ENCODE assay signal across 20 mouse cellular contexts in genomic region chr8:108847356-108847755, GRCm38 (mm10).
A peak's percentile ranks its signal among the peaks of the same experiment; 100 is the strongest.
DNase-seq lines count a peak whose midpoint lies in the region; ATAC-seq and TF ChIP-seq lines count a peak whose summit lies in the region.
"Had no signal": no experiment of that assay in that cellular context is flagged by ENCODE, and none has a peak within 500 bp of the region (broad histone marks: within the 10 kb centered on the region; RNA-seq: fewer than 3 reads in every experiment).

No protein-coding gene starts in this region.

- WGBS in spleen, adult 2 months, result 30% methylated on average over 2 of the region's 2 CpGs
- WGBS in stomach, embryonic 15.5 days, result 75% methylated on average over 2 of the region's 2 CpGs

- no peak overlapping the region for H3K4me2 ChIP-seq in stomach, embryonic 15.5 days
- H3K4me2 ChIP-seq: embryonic facial prominence, embryonic 15.5 days; forebrain, embryonic 13.5 days; heart, embryonic 13.5 days; hindbrain, embryonic 13.5 days; limb, embryonic 12.5 days; midbrain, embryonic 11.5 days; neural tube, embryonic 12.5 days had no signal

- H3K4me1 ChIP-seq in spleen, adult 2 months (ENCODE audit: control insufficient read depth, insufficient read depth, insufficient read length), result peaks cover 9% of the 10 kb centered on the region; the same call in 1 of the 2 replicates
- peaks cover 3% of the 10 kb centered on the region for H3K4me1 ChIP-seq in stomach, embryonic 15.5 days

- no peak for TF ChIP-seq CTCF in spleen, adult 2 months (IDR thresholded peaks at IDR 0.05; ENCODE audit: extremely low read depth, insufficient read depth, insufficient read length, insufficient replicate concordance)

- ATAC-seq in hematopoietic stem cell, adult 5-6 weeks (replicated peaks in 1 of 2; ENCODE audit: insufficient read depth in 1 of 2, low FRiP score in 2 of 2, low TSS enrichment in 1 of 2, low read depth in 1 of 2, poor library complexity in 2 of 2, severe bottlenecking in 2 of 2), result peak; percentile 19; a peak in 2 of 4 replicates
- no peak for ATAC-seq in stomach, embryonic 15.5 days (ENCODE audit: insufficient read depth, low FRiP score, low read depth)
- ATAC-seq: activated CD4-positive, CD25-positive, alpha-beta regulatory T cell, adult 4 months; forebrain, embryonic 13.5 days had no signal

- DNase-seq in spleen, adult 2 months (ENCODE audit: low read depth in 1 of 2, low spot score in 2 of 2), result peak in 1 of 2 experiments; percentile 5
- DNase-seq in spleen, postnatal 10 days (ENCODE audit: low spot score in 2 of 2), result no peak
- DNase-seq in embryo, embryonic 11 days, result no peak
- DNase-seq in gastrocnemius, adult 8-10 months (ENCODE audit: low spot score in 2 of 2), result no peak
- no peak for DNase-seq in heart, postnatal 4 days
- DNase-seq in urinary bladder, postnatal 14 days (ENCODE audit: low spot score), result no peak
- DNase-seq: gastrocnemius, adult 2 months; kidney, adult 9 months; layer of hippocampus, postnatal 36 days; retina, postnatal 1 day had no signal

- no peaks in the 10 kb centered on the region for H3K9me3 ChIP-seq in stomach, embryonic 15.5 days
- H3K9me3 ChIP-seq: embryonic facial prominence, embryonic 15.5 days; forebrain, embryonic 13.5 days; heart, embryonic 13.5 days; hindbrain, embryonic 13.5 days; limb, embryonic 12.5 days; neural tube, embryonic 12.5 days had no signal

- 0 out of 2 replicates have a peak overlapping the region, but pooled peaks have one; percentile 8 for H3K27ac ChIP-seq in spleen, adult 2 months (ENCODE audit: insufficient read depth, low read length)
- H3K27ac ChIP-seq in stomach, embryonic 15.5 days, result peak overlapping the region; percentile 40; the same call in 1 of the 2 replicates
- H3K27ac ChIP-seq: embryonic facial prominence, embryonic 15.5 days; forebrain, embryonic 13.5 days; gastrocnemius, adult 2 months; heart, embryonic 13.5 days; hindbrain, embryonic 13.5 days; limb, embryonic 12.5 days; neural tube, embryonic 12.5 days had no signal

- H3K4me3 ChIP-seq in spleen, adult 2 months (ENCODE audit: extremely low read depth, insufficient read depth, insufficient read length), result no peak overlapping the region
- H3K4me3 ChIP-seq in stomach, embryonic 15.5 days (replicated peaks), result no peak overlapping the region
- H3K4me3 ChIP-seq: embryonic facial prominence, embryonic 15.5 days; forebrain, embryonic 13.5 days; gastrocnemius, adult 2 months; heart, embryonic 13.5 days; hindbrain, embryonic 13.5 days; limb, embryonic 12.5 days; neural tube, embryonic 12.5 days had no signal

- no peak overlapping the region for H3K9ac ChIP-seq in stomach, embryonic 15.5 days
- H3K9ac ChIP-seq: embryonic facial prominence, embryonic 15.5 days; forebrain, embryonic 13.5 days; heart, embryonic 13.5 days; hindbrain, embryonic 13.5 days; limb, embryonic 12.5 days; neural tube, embryonic 12.5 days had no signal

- TF ChIP-seq POLR2A in spleen, adult 2 months (IDR thresholded peaks at IDR 0.05; ENCODE audit: low read depth, low read length), result no peak

- H3K27me3 ChIP-seq in spleen, adult 2 months (ENCODE audit: control insufficient read depth, insufficient read depth, low read length), result no peaks in the 10 kb centered on the region
- H3K27me3 ChIP-seq in stomach, embryonic 15.5 days (replicated peaks), result no peaks in the 10 kb centered on the region
- H3K27me3 ChIP-seq: embryonic facial prominence, embryonic 15.5 days; heart, embryonic 13.5 days; hindbrain, embryonic 13.5 days; limb, embryonic 12.5 days; neural tube, embryonic 12.5 days had no signal

- H3K36me3 ChIP-seq in spleen, adult 2 months (ENCODE audit: control insufficient read depth, insufficient read depth, low read length), result no peaks in the 10 kb centered on the region
- H3K36me3 ChIP-seq in stomach, embryonic 15.5 days, result 0 out of 2 replicates have a peak, but pooled peaks cover 5% of the 10 kb centered on the region
- H3K36me3 ChIP-seq: embryonic facial prominence, embryonic 15.5 days; heart, embryonic 13.5 days; hindbrain, embryonic 13.5 days; neural tube, embryonic 12.5 days had no signal
